Mouse (Mus musculus): ENCODE measurements around the gene Arid1b. TPM values are rescaled to one million over a fixed set of nuclear protein-coding genes. Genes with fewer than 3 reads are reported as not detected.

Gene Arid1b
- polyA plus RNA-seq, 1 experiment from 2014 or later, result 12.2 TPM

- Histone ChIP-seq H3K4me3 (replicated peaks) (no peak overlapping the region), H3K9me3 (replicated peaks) (no peaks in the 10 kb centered on the region), H3K27me3 (no peaks in the 10 kb centered on the region), H3K4me2 (replicated peaks) (no peak overlapping the region), H3K9ac (no peak overlapping the region), H3K36me3 (peaks cover 9% of the 10 kb centered on the region; the same call in 1 of the 2 replicates), H3K4me1 (peaks cover 11% of the 10 kb centered on the region; the same call in 1 of the 2 replicates), H3K27ac (replicated peaks) (no peak overlapping the region)
- ATAC-seq (ENCODE audit: insufficient number of reproducible peaks, low FRiP score, low TSS enrichment, low read depth), result no peak
- 85% methylated on average over 5 of the region's 5 CpGs for WGBS
Measured at GRCm38 (mm10) chr17:5045613-5046012, 51.5 kb downstream of the Arid1b start.

GRCm38 (mm10) chr17:5047373-5047772, 53.2 kb downstream of the Arid1b start:
- no peaks in the 10 kb centered on the region for H3K27me3 ChIP-seq
- H3K9me3 ChIP-seq (replicated peaks), result no peaks in the 10 kb centered on the region
- H3K36me3 ChIP-seq, result peaks cover 3% of the 10 kb centered on the region; the same call in 1 of the 2 replicates
- no peak overlapping the region for H3K27ac ChIP-seq (replicated peaks)
- H3K4me2 ChIP-seq (replicated peaks), result no peak overlapping the region
- WGBS, result 89% methylated on average over 4 of the region's 4 CpGs
- H3K4me3 ChIP-seq (replicated peaks), result no peak overlapping the region
- ATAC-seq (ENCODE audit: insufficient number of reproducible peaks, low FRiP score, low TSS enrichment, low read depth), result no peak
- H3K9ac ChIP-seq, result no peak overlapping the region
- peaks cover 16% of the 10 kb centered on the region; the same call in 1 of the 2 replicates for H3K4me1 ChIP-seq

GRCm38 (mm10) chr17:5050266-5050665, 56.1 kb downstream of the Arid1b start:
- Histone ChIP-seq H3K4me2 (replicated peaks) (no peak overlapping the region), H3K36me3 (peaks cover 11% of the 10 kb centered on the region; the same call in 1 of the 2 replicates), H3K9ac (no peak overlapping the region), H3K27ac (replicated peaks) (no peak overlapping the region), H3K9me3 (replicated peaks) (no peaks in the 10 kb centered on the region), H3K4me3 (replicated peaks) (no peak overlapping the region), H3K27me3 (no peaks in the 10 kb centered on the region), H3K4me1 (peaks cover 30% of the 10 kb centered on the region)
- ATAC-seq (ENCODE audit: insufficient number of reproducible peaks, low FRiP score, low TSS enrichment, low read depth), result no peak
- WGBS, result 54% methylated on average over 8 of the region's 8 CpGs

- H3K36me3 ChIP-seq, result peaks cover 11% of the 10 kb centered on the region; the same call in 1 of the 2 replicates
- H3K27me3 ChIP-seq, result no peaks in the 10 kb centered on the region
- H3K4me1 ChIP-seq, result peaks cover 30% of the 10 kb centered on the region
- H3K9me3 ChIP-seq (replicated peaks), result no peaks in the 10 kb centered on the region
- H3K4me3 ChIP-seq (replicated peaks), result no peak overlapping the region
- H3K27ac ChIP-seq (replicated peaks), result no peak overlapping the region
- 85% methylated on average over 7 of the region's 7 CpGs for WGBS
- no peak overlapping the region for H3K9ac ChIP-seq
- no peak overlapping the region for H3K4me2 ChIP-seq (replicated peaks)
- no peak for ATAC-seq (ENCODE audit: insufficient number of reproducible peaks, low FRiP score, low TSS enrichment, low read depth)
Measured at GRCm38 (mm10) chr17:5050970-5051530, 56.9 kb downstream of the Arid1b start.

- H3K9me3 ChIP-seq (replicated peaks), result no peaks in the 10 kb centered on the region
- WGBS, result 71% methylated on average over 10 of the region's 10 CpGs
- H3K27ac ChIP-seq (replicated peaks), result no peak overlapping the region
- peaks cover 36% of the 10 kb centered on the region for H3K4me1 ChIP-seq
- H3K36me3 ChIP-seq, result peaks cover 11% of the 10 kb centered on the region; the same call in 1 of the 2 replicates
- no peak for ATAC-seq (ENCODE audit: insufficient number of reproducible peaks, low FRiP score, low TSS enrichment, low read depth)
- H3K9ac ChIP-seq, result no peak overlapping the region
- no peaks in the 10 kb centered on the region for H3K27me3 ChIP-seq
- no peak overlapping the region for H3K4me2 ChIP-seq (replicated peaks)
- no peak overlapping the region for H3K4me3 ChIP-seq (replicated peaks)
Measured at GRCm38 (mm10) chr17:5052091-5052799, 58.1 kb downstream of the Arid1b start.

GRCm38 (mm10) chr17:5052800-5053179, 58.7 kb downstream of the Arid1b start:
- Histone ChIP-seq H3K9ac (no peak overlapping the region), H3K36me3 (peaks cover 11% of the 10 kb centered on the region; the same call in 1 of the 2 replicates), H3K4me1 (peaks cover 42% of the 10 kb centered on the region), H3K9me3 (replicated peaks) (no peaks in the 10 kb centered on the region), H3K27me3 (no peaks in the 10 kb centered on the region), H3K4me2 (replicated peaks) (no peak overlapping the region), H3K27ac (replicated peaks) (no peak overlapping the region), H3K4me3 (replicated peaks) (no peak overlapping the region)
- no peak for ATAC-seq (ENCODE audit: insufficient number of reproducible peaks, low FRiP score, low TSS enrichment, low read depth)
- WGBS, result 76% methylated on average over 4 of the region's 4 CpGs

- Histone ChIP-seq H3K9ac (no peak overlapping the region), H3K9me3 (replicated peaks) (no peaks in the 10 kb centered on the region), H3K27ac (replicated peaks) (no peak overlapping the region), H3K27me3 (no peaks in the 10 kb centered on the region), H3K36me3 (peaks cover 11% of the 10 kb centered on the region; the same call in 1 of the 2 replicates), H3K4me3 (replicated peaks) (no peak overlapping the region), H3K4me1 (peaks cover 46% of the 10 kb centered on the region), H3K4me2 (replicated peaks) (no peak overlapping the region)
- no peak for ATAC-seq (ENCODE audit: insufficient number of reproducible peaks, low FRiP score, low TSS enrichment, low read depth)
- 68% methylated on average over 16 of the region's 16 CpGs for WGBS
Measured at GRCm38 (mm10) chr17:5053201-5053600, 59.1 kb downstream of the Arid1b start.

GRCm38 (mm10) chr17:5055412-5055811, 61.3 kb downstream of the Arid1b start:
- Histone ChIP-seq H3K4me3 (replicated peaks) (no peak overlapping the region), H3K27me3 (no peaks in the 10 kb centered on the region), H3K4me1 (peaks cover 58% of the 10 kb centered on the region), H3K27ac (replicated peaks) (no peak overlapping the region), H3K9me3 (replicated peaks) (no peaks in the 10 kb centered on the region), H3K9ac (no peak overlapping the region), H3K4me2 (replicated peaks) (no peak overlapping the region), H3K36me3 (peaks cover 11% of the 10 kb centered on the region; the same call in 1 of the 2 replicates)
- 65% methylated on average over 6 of the region's 6 CpGs for WGBS
- ATAC-seq (ENCODE audit: insufficient number of reproducible peaks, low FRiP score, low TSS enrichment, low read depth), result no peak

- no peak overlapping the region for H3K9ac ChIP-seq
- peaks cover 8% of the 10 kb centered on the region; the same call in 1 of the 2 replicates for H3K36me3 ChIP-seq
- H3K27ac ChIP-seq (replicated peaks), result no peak overlapping the region
- ATAC-seq (ENCODE audit: insufficient number of reproducible peaks, low FRiP score, low TSS enrichment, low read depth), result no peak
- peaks cover 62% of the 10 kb centered on the region for H3K4me1 ChIP-seq
- no peak overlapping the region for H3K4me3 ChIP-seq (replicated peaks)
- no peaks in the 10 kb centered on the region for H3K9me3 ChIP-seq (replicated peaks)
- no peaks in the 10 kb centered on the region for H3K27me3 ChIP-seq
- no peak overlapping the region for H3K4me2 ChIP-seq (replicated peaks)
- 71% methylated on average over 4 of the region's 4 CpGs for WGBS
Measured at GRCm38 (mm10) chr17:5056654-5057053, 62.5 kb downstream of the Arid1b start.

- Histone ChIP-seq H3K36me3 (peaks cover 8% of the 10 kb centered on the region; the same call in 1 of the 2 replicates), H3K9me3 (replicated peaks) (no peaks in the 10 kb centered on the region), H3K4me2 (replicated peaks) (no peak overlapping the region), H3K27me3 (no peaks in the 10 kb centered on the region), H3K27ac (replicated peaks) (0 out of 2 replicates have a peak overlapping the region, but pooled peaks have one; percentile 34), H3K4me3 (replicated peaks) (no peak overlapping the region), H3K4me1 (peaks cover 62% of the 10 kb centered on the region), H3K9ac (no peak overlapping the region)
- no peak for ATAC-seq (ENCODE audit: insufficient number of reproducible peaks, low FRiP score, low TSS enrichment, low read depth)
- WGBS, result 24% methylated on average over 4 of the region's 4 CpGs
Measured at GRCm38 (mm10) chr17:5057286-5057685, 63.2 kb downstream of the Arid1b start.

GRCm38 (mm10) chr17:5057944-5058720, 64.0 kb downstream of the Arid1b start:
- no peak overlapping the region for H3K4me3 ChIP-seq (replicated peaks)
- peaks cover 6% of the 10 kb centered on the region; the same call in 1 of the 2 replicates for H3K36me3 ChIP-seq
- no peak overlapping the region for H3K9ac ChIP-seq
- no peaks in the 10 kb centered on the region for H3K9me3 ChIP-seq (replicated peaks)
- no peaks in the 10 kb centered on the region for H3K27me3 ChIP-seq
- H3K27ac ChIP-seq (replicated peaks), result peak overlapping the region; percentile 48
- WGBS, result 8% methylated on average over 10 of the region's 10 CpGs
- H3K4me2 ChIP-seq (replicated peaks), result peak overlapping the region; percentile 13
- H3K4me1 ChIP-seq, result peaks cover 55% of the 10 kb centered on the region
- ATAC-seq (ENCODE audit: insufficient number of reproducible peaks, low FRiP score, low TSS enrichment, low read depth), result peak; percentile 86
